Mouse (Mus musculus) retina, postnatal 1 day (tissue): ENCODE data around the gene Kctd8.

Experiments used
- DNase-seq: peaks from one replicate; pipeline ENCODE4 v3.0.0-alpha.2; 2012

Kctd8 gene

GRCm38 (mm10) chr5:69156489-69156888 is 185.0 kb downstream of the Kctd8 start:
- DNase-seq: no peak

GRCm38 (mm10) chr5:69145827-69146226 is 195.7 kb downstream of the Kctd8 start:
- DNase-seq: no peak

- DNase-seq: peak; percentile 32
Observed at GRCm38 (mm10) chr5:69141082-69141481, 200.4 kb downstream of the Kctd8 start.

GRCm38 (mm10) chr5:69108718-69109117 is 232.8 kb downstream of the Kctd8 start:
- DNase-seq: no peak

- DNase-seq: peak; percentile 21
Observed at GRCm38 (mm10) chr5:69088912-69089311, 252.6 kb downstream of the Kctd8 start.
